Mouse (Mus musculus): ENCODE data around the gene Cldn15.
"Not testable (repeated sequence)": the region's sequence is repeated elsewhere in the genome, so short reads cannot be mapped to it uniquely, and the experiment has no call there.

Cldn15 gene

DNA sequence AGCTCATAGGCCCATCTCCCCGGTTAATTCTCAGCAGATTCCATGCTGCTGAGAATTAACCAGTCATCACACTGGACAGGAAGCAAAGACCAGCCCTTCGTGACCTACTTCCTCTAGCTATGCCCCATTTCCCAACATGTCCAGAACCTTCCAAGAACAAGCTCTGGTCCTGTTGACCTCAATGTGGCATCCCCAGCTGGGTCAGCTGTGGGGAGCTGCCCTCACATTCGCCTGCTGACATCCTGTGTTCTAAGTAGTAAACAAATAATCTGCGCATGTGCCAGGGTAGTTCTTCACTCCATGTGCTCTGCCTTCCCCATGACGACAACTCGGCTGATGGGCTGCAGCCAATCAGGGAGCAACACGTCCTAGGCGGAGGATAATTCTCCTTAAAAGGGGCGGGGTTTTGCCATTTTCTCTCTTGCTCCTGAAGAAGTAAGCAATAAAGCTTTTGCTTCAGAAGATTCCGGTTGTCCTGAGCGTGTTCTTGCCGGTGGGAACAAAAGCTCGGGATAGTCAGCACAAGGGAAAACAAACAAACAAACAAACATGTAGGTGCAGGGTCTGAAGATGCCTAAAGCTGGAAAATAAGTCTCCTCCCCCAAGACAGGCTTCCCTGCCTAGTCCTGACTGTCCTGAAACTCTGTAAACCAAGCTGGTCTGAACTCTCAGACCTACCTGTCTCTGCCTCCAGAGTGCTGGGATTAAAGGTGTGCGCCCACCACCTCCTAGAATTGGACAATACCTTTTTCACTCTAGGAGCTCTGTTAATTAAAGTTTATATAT is 16.7 kb upstream of the Cldn15 start:
- not testable (repeated sequence) for DNase-seq (ENCODE audit: low spot score in 2 of 2)

DNA sequence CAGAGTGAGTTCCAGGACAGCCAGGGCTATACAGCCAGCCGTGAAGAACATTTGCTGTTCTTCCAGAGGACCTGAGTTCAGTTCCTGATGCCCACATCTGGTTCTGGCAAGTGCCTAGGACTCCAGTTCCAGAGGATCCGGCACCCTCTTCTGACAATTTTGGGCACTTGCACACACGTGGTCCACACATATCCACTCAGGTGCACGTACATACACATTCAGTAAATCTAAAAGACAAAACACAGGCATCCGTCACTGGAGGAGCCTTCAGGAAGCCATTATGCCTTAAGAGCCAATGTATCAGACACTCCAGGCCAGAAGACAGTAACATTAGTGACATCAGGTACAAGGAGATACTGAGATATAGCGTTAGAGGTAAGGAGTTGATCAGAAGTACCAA is 15.9 kb upstream of the Cldn15 start:
- no peak for DNase-seq (ENCODE audit: low spot score in 2 of 2)

DNA sequence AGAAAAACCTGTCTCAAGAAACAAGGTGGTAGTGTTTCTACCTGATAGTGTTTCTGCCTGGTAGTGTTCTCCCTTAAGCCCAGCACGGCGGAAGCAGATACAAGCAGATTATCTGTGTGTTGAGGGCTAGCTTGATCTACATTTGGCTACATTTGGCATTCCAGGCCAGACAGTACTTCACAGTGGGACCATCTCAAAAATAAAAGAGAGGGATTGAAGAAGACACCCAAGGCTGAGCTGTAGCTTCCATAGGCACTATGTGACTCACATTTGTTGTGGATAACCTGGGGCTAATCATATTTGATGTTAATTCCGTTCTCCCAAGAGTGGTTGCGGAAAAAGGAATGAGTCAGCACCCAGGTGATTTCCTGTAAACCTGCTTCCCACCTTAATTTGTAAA is 14.3 kb upstream of the Cldn15 start:
- DNase-seq (ENCODE audit: low spot score in 2 of 2), result no peak

DNA sequence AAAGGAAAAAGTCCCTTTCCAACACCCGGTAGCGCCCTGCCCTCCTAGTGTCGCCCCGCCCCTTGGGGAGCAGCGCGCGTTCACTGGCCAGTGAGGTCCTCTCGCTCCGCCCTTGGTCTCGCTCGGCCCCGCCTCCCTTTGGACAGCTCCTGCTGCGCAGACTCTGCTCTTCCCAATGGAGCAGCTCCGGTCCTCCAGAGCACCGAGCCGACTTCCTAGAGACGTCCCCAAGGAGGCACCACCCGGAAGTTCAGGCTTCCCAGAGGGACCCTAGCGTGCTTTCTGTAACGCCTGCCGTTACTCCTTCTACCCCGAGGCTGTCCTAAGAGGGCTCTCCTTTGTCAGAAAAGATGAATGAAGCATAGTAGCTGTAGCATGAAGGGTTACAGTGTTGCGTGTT is 13.4 kb upstream of the Cldn15 start, which contains the start of gene Fis1:
Gene Fis1 (plus strand): TSS at position 261 of the 400 bp plus-strand sequence.
- peak; percentile 89 to 96 for DNase-seq (ENCODE audit: low spot score in 2 of 2)

DNA sequence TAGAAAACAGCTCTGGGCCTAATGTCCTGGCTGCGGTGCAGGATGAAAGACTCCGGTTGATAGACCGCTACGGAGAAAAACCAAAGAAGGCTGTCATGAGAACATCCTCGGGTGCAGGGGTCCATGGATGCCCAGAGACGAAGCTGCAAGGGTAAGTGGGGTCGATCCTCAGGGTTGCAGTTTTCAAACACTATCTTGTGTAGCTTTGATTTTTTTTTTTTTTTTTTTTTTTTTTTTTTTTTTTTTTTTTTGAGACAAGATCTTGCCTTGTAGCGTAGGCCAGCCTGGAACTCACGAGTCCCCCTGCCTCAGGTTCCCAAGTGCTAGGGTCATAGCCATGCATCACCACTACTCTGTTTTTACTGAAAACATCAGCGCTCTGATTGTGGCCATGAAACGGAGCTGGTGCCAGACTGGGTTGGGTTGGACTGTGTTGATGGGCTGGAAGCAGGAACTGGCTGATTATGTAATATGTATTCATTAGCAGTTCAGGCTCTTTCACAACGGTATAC is 12.9 kb upstream of the Cldn15 start:
- peak in 1 of 2 experiments; percentile 58 for DNase-seq (ENCODE audit: low spot score in 2 of 2)

DNA sequence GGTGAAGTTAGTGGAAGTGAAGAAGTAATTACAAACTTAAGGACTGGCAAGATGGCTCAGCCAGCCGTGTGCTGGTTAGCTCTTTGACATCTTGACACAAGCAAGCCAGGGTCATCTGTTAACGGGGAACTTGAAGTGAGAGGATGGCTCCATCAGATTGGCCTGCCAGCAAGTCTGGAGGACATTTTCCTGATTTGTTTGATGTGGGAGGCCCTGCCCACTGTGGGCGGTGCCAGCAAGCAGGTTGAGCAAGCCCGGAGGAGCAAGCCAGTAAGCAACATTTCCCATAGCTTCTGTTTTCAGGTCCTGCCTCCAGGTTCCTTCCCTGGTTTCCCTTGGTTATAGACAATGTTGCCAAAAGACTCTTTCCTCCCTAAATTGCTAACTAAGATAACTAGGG is 10.8 kb upstream of the Cldn15 start:
- no peak for DNase-seq (ENCODE audit: low spot score in 2 of 2)

DNA sequence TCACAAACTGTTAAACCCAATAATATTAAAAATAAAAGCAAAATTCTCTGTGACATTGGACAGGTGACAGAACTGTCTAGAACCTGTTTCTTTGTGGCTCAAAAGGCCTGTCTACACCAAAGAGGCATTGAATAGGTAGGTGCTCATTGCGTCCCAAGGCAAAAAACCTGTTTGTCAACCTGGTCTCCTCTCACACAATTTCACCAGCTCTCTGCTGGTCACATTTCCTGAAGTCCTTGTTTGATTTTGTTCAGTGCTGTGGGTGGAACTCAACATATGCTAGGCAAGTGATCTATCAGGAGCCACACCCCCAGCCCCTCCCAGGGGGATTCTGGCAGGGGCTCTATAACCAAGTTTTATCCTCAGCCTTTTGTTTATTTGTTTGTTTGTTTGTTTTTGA is 9.2 kb upstream of the Cldn15 start:
- DNase-seq (ENCODE audit: low spot score in 2 of 2), result no peak

DNA sequence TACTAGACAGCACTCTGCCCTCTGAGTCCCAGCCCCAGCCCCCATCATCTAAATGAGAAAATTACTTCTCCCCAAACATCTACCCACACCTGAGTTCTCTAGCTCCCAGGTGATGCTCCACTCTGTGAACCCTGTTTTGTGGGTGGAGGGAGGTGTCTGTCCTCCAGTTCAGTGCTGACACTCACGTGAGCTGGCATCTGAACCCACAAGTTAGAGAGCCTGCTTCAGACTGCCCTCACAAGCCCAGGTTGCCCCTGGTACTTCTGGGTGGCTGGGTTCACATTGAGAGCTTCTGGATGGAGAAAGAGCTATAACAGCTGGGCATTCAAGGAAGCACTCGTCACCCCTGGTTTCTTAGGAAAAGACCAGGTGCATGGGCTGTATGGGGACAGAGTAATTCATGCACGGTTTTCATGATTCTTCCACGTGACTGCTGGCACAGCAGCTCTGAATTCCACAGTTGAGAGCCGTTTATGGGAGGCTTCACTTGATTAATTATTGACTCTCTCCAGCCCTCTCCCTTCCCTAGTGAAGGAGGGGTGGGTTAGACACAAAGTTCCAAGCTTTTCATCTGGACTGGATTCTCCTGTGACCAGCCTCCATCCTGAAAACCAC is 7.3 kb upstream of the Cldn15 start:
- no peak for DNase-seq (ENCODE audit: low spot score in 2 of 2)

DNA sequence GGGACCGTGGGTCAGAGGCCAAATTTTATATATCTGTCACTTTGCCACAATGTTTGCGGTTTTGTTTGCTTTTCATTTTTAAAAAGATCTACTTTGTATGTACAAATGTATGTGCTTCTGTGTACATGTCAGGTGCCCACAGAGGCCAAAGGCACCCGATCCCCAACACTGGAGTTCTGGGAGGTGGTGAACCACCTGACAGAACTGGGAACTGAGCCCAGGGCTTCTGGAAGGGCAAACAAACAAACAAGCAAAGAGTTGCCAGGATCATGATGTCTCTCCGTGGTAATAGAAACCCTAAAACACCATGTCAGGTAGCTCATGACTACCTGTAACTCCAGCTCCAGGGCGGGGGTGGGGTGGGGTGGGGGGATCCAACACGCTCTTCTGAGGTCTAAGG is 6.4 kb upstream of the Cldn15 start:
- DNase-seq (ENCODE audit: low spot score in 2 of 2), result no peak

DNA sequence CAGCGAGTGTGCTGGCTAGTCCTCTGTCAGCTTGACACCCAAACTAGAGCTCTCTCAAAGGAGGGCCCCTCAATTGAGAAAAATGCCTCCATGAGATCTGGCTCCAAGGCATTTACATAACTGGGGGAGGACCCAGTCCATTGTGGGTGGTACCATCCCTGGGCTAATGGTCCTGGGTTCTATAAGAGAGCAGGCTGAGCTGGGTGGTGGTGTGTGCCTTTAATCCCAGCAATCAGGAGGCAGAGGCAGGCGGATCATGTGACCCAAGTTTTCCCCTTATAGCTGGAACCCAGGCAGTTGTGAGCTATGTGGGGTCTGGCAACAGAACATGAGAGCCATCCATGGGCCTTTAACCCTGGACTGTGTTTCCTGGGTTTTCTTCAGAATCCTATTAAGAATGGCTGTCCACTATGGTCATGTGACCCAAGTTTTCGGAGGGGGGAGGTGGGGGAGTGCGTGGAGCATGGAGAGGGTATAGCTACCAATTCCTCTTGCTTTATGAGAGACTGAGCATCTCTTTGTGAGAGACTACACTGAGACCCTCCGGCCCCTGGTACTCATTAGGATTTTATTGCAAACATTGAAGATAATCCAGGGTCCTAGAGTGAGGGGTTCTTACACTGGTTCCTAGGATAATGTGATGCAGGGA is 5.0 kb upstream of the Cldn15 start:
- no peak for DNase-seq (ENCODE audit: low spot score in 2 of 2)

DNA sequence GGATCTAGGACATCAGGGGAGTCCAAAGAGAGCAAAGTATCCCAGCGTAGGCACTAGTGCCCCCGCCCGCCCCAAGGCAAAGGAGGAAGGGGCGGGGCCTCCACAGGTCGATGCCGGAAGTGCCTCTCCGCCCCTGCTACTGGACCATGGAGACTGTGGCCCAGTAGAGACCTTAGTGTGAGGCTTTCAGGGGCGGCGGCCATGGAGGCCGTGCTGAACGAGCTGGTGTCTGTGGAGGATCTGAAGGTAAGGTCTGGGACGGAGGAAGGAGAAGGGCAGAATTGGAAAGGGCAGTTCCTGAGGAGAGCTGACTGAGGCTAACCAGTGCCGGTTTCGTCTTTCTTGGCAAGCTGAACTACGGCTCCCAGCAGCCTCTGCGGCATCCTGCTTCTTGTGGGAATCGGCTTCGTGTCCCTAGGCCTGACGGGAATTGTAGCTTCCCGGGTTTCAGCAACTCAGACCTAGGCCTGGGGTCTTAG is 4.4 kb upstream of the Cldn15 start:
- DNase-seq (ENCODE audit: low spot score in 2 of 2), result peak; percentile 82 to 92

DNA sequence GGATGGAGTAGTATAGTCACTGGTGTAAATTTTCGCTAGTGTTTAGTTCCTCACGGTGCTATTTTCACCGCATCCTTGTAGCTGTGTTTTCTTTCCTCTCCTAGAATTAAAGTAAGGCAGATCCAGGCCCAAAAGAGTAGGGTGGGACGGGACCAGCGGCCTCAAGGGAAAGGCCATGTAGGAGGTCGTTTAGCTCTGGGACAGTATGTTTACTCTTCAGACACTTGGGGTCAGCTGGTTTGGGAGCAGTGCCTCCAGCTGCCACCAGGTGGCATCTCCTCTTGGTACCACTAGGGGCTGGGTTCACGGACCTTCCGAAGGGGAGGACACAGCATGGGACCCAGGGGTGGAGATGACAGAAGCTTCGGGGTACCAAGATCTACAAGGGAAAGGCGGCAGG is 3.9 kb upstream of the Cldn15 start:
- DNase-seq (ENCODE audit: low spot score in 2 of 2), result peak in 1 of 2 experiments; percentile 85

DNA sequence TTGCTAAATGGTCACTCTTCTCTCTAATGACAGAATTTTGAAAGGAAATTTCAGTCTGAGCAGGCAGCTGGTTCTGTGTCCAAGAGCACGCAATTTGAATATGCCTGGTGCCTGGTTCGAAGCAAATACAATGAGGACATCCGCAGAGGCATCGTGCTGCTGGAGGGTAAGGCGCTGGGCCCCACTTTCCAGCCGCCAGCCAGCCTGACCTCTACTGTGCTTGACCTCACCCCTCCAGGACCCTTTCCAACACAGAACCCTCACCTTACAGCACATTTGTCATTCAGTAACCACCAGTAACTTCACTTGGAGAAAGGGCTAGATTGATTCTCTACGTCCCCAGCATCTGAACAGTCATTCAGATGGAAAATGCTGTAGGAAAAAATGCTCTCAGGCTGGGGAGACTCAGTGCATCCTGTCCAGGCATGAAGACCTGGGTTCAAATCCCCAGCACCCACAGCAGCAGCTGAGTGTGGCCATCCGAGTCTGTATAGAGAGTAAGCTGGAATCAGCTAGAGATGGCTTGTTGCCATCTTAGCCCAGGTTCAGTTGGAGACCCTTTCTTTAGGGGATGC is 3.4 kb upstream of the Cldn15 start:
- DNase-seq (ENCODE audit: low spot score in 2 of 2), result no peak

DNA sequence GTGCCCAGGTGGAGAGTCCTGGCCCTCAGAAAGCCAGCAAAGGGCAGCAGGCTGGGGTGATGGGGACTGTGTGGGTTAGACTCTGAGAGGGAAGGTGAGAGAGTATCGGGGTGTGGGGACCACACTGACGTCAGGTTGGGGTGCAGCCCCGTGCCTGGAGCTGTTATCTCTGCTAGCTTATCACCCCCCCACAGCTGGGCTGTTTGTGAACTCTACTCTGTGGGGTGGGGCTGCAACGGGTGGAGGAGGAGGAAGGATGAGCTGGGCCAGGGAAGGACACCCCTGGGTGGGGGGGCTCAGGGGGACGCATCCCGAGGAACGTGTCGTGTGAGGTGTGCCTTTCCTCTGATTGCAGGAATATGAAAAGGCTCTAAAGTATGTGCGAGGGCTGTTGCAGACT is 1.2 kb upstream of the Cldn15 start:
- no peak for DNase-seq (ENCODE audit: low spot score in 2 of 2)

DNA sequence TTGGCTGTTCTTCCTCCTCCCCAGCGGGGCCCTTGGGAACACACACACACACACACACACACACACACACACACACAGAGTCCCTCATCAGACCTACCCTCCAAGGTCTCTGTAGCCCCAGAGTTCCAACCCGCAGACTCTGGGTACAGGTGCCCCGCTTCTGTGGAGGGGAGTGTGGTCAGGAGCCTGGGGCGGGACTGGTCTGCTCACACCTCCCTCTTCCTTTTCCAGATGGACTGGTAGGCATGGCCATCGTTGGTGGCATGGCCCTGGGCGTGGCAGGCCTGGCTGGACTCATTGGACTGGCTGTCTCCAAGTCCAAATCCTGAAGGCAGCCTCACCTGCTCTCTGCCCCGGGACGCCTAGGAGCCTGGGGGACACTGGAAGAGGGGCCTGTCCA is 730 bp upstream of the Cldn15 start:
- DNase-seq (ENCODE audit: low spot score in 2 of 2), result no peak

DNA sequence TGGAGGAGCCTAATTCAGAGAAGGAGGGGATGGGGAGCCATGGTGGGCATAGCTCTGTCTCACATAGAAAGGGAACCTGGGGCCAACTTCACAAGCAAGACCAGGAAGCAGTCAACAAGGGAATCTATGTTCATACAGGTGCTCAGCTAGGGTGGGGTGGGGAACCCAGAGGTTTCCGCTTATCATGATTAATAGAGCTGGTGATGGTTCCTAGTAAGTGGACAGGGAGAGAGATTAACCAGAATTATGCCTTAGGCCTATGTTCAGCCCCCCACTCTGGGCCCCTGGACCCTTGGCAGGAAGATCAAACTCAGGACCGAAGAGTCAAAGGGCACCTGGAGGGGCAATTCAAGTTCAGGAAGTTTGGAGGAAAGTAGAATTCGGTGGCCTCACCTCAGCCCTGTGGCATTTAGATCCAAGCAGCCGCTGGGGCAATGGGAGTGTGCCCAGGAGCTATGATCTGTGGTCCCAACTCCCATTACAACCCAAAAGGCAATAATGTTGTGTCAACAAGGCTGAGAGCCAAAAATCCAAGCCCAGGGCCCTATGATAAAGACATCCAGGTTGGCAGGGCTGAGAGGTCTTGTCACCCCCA is 542 bp downstream of the Cldn15 start:
- DNase-seq (ENCODE audit: low spot score in 2 of 2), result no peak

DNA sequence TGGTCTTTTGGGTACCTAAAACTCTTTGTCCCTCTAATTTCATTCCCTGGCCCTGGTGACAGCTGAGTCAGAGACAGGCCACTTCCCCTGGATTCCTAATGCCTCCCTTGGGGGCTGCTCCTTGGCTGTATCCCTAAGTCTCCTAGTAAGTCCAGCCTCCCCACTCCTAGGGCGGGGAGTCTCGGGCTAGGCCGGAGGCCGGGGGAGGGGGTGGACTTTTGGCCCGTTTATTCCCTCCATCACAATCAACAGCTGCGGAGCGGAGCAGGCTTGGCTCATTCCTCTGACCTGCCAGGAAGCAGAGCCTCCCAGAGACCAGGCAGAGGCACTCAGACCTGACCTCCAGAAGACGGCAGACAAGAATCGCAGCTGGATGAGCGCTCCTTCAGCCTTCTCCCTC is 1.2 kb downstream of the Cldn15 start:
- no peak for DNase-seq (ENCODE audit: low spot score in 2 of 2)

DNA sequence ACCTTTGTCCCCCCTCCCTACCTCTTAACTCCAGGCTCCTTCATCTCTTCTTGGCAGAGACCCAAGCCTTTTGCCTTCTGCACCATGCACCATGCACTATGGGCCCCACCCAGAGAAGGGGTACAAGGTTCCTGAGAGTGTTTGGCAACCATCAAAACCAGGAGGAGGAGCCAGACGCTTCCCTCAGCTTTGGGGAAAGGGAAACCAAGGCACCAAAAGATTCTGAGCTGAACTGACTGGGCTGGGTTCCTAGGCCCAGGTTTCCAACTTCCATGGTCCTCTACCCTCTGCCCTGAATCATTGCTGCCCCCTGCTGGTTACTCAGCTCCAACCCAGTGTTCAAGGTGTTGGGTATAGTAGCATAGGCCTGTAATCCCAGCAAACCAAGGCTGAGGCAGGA is 4.3 kb downstream of the Cldn15 start:
- DNase-seq (ENCODE audit: low spot score in 2 of 2), result peak in 1 of 2 experiments; percentile 49

DNA sequence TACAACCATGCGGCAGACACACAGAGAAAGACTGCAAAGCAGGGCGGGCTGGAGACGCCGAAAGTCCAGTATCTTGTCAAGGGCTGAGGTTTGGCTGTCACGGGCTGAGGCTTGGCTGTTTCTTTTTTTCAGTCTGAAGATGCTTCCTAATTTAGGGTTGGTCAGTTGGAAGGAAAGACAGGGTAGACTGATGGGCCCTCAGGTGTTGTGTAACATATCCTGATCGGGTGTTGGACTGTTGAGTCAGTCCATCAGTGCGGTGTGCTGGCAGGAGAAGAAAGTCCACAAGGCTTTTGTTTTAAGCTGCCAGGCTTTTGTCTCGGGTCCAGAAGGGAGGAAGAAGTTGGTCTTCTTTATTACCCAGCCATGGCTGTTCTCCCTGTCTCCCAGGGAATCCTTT is 7.3 kb downstream of the Cldn15 start:
- no peak for DNase-seq (ENCODE audit: low spot score in 2 of 2)

DNA sequence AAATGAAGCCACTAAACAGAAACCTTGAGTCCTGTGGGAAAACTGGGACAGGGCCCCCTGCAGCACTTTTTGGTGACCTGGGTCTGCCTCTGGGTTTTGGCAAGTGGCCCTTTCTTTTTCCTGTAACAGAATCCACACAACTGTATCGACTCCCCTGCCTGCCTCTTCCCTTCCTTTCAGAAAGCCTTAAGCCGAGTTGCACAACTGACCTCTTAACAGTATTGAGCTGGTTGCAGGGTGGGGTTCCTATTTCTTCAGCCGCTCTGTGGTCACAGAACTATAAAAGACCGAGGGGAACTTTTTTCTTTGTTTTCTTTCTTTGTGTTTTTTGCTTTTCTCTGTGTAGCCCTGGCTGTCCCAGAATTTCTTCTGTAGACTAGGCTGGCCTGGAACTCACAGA is 11.4 kb downstream of the Cldn15 start:
- DNase-seq (ENCODE audit: low spot score in 2 of 2), result no peak

DNA sequence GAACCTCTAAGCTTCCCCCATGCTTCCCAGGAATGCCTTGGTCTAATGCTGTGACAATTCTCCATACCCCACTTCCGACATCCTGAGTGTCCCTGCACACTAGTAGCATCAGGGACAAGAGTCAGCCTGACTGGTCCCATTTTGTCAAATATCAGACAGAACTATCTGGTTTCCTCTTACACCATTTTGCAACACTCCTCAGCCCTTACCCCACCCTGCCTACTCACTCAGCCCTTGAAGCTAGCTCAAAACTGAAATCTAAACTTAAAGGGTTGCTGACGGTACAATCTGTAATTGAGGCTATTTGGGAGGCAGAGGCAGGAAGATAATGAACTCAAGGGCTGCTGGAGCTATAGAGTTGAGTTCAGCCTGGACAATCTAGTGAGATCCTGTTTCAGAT is 13.3 kb downstream of the Cldn15 start:
- DNase-seq (ENCODE audit: low spot score in 2 of 2), result no peak

DNA sequence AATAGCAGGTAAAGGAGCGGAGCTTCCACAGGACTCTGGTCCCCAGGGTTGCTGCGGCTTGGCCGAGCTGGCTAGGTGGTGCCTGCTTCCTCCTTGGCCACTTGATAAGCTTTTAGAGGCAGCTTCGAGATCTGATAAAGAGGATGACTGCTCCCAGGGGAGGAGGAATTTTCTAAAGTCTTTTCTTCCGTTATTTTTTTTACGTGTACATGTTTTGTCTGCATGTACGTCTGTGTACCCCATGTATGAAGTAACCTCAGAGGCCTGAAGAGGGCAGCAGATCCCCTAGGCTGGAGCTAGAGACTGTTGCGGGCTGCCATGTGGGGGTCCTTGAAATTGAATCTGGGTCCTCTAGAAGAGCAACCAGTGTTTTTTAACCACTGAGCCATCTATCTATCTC is 14.6 kb downstream of the Cldn15 start:
- DNase-seq (ENCODE audit: low spot score in 2 of 2), result no peak
